Mouse (Mus musculus) ES-E14 (cell line): ENCODE results near the gene Olfr691.
"Not testable (repeated sequence)": the region's sequence is repeated elsewhere in the genome, so short reads cannot be mapped to it uniquely, and the experiment has no call there.

Experiments
- HCFC1 ChIP-seq: IDR thresholded peaks from 2 replicates; pipeline ENCODE4 v1.6.1; 2012; ENCODE audit warnings: low read length, inconsistent platforms, borderline replicate concordance; ENCODE audit not compliant: insufficient read depth
- MAFK ChIP-seq: IDR thresholded peaks from 2 replicates; pipeline ENCODE4 v1.6.1; 2014; ENCODE audit warnings: mild to moderate bottlenecking, low read depth, low read length, inconsistent platforms; ENCODE audit not compliant: insufficient read depth

DNA sequence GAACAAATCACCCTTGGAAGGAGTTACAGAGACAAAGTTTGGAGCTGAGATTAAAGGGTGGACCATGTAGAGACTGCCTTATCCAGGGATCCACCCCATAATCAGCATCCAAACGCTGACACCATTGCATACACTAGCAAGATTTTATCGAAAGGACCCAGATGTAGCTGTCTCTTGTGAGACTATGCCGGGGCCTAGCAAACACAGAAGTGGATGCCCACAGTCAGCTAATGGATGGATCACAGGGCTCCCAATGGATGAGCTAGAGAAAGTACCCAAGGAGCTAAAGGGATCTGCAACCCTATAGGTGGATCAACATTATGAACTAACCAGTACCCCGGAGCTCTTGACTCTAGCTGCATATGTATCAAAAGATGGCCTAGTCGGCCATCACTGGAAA lies 14.0 kb upstream of the Olfr691 start:
- TF ChIP-seq HCFC1, MAFK: not testable (repeated sequence)
